Mouse (Mus musculus) large intestine, adult 2 months (tissue): ENCODE results near the gene Pde4d. TPM values are rescaled to one million over a fixed set of nuclear protein-coding genes. Genes with fewer than 3 reads are reported as not detected.
A peak's percentile ranks its signal among the peaks of the same experiment; 100 is the strongest.

Source experiments
- DNase-seq: peaks from one replicate; pipeline ENCODE4 v3.0.0-alpha.2; 2012; ENCODE audit warnings: low read depth, low spot score
- WGBS: fragments of 180-500 bp; shearing (Covaris S2); methylation state at CpG from one replicate; pipeline ENCODE4 v1.1.7; 2018; 5-methylcytosine and 5-hydroxymethylcytosine counted together
- polyA plus RNA-seq: library from polyadenylated mRNA; depleted of rRNA; stranded (reverse); fragments of >200 nt; gene quantifications from 2 replicates; pipeline ENCODE4 v1.2.3, GENCODE M21; 2012

The Pde4d gene
- polyA plus RNA-seq, 1 experiment = 7.7 TPM

- DNase-seq = no peak
- WGBS = 93% methylated on average over 1 of the region's 1 CpGs
These were observed 1068.4 kb downstream of the Pde4d start for GRCm38 (mm10) chr13:109518194-109518593.

GRCm38 (mm10) chr13:109519485-109519884 is 1069.7 kb downstream of the Pde4d start:
- DNase-seq = no peak
- WGBS = 28% methylated on average over 3 of the region's 3 CpGs

DNA sequence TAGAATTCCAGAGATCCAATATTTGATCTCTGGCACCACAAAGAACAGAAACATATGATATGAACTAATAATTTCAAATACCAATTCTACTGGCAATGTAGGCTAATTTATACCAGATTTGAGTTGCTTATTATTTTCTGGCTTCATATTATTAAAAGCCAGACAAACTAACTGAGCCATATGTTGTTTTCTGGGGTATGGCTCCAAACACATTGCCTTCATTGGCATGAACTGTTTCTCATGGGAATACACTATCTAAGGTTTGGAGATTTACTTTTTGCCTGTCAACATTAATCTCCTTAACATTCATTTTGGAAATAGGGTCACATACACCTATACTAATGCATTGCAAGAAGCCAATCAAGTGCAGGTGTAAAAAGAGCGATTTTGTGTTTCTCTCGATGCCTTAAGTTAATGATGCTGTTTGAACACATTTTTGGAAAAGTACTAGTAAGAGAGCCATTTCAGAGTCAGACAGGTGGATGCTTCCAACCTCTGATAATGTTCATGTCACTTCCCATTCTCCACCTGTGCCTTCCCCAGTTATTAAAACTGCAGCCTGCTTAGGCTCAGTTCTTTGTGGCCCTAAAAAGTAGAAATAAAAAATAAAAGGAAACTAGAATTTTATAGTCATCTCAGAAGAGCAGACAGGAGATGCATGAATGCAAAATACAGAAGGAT is 1070.4 kb downstream of the Pde4d start:
- 87% methylated on average over 2 of the region's 2 CpGs for WGBS
- no peak for DNase-seq

GRCm38 (mm10) chr13:109533838-109534523 is 1084.2 kb downstream of the Pde4d start:
- no peak for DNase-seq
- WGBS = 91% methylated on average over 3 of the region's 3 CpGs

GRCm38 (mm10) chr13:109534709-109535284 is 1085.0 kb downstream of the Pde4d start:
- no peak for DNase-seq
- WGBS = 79% methylated on average over 5 of the region's 5 CpGs

- no peak for DNase-seq
- 51% methylated on average over 4 of the region's 4 CpGs for WGBS
These were observed 1086.9 kb downstream of the Pde4d start for GRCm38 (mm10) chr13:109536636-109537035.

DNA sequence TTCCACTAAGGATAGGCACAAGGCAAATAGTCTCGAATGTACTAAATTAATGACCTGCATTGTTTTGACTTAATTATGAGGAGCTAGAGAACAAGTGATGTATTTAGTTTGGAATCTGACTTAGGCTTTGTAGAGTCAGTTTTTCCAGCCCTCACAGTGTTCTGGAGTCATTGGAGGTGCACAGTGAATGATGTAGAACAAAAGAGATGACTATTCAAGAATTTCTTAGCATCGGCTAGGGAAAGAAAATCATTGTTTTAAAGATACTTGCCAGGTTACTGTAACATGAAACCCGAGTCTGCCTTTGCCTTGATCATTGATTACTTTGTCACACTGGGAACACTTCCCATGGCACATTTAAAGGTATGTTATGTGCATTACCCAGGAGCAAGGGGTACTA is 1089.6 kb downstream of the Pde4d start:
- WGBS = 81% methylated on average over 3 of the region's 3 CpGs

DNA sequence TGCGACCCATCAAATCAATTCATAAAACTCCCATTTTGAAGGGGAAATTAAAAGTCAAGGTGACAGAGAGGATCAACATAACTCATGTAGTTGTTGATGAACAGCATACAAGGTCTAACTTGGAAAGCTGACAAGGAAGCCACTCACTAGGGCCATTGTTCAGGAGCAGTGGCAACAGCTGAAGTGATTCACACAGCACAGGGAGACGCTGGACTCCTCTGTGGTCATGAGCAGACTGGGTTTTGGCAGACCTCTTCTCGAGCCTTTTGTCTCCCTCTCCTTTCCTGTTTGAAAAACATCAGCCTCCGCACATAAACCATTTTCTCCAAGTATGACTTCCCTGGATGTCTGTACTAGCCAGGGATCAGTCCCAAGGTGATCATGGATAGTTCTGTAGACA is 1094.9 kb downstream of the Pde4d start:
- 66% methylated on average over 4 of the region's 4 CpGs for WGBS

More for the DNA sequence above, 1089.6 kb downstream of the Pde4d start:
- no peak for DNase-seq

GRCm38 (mm10) chr13:109546337-109546736 is 1096.6 kb downstream of the Pde4d start:
- 32% methylated on average over 18 of the region's 18 CpGs for WGBS
- no peak for DNase-seq

More for the DNA sequence above, 1094.9 kb downstream of the Pde4d start:
- no peak for DNase-seq

- 54% methylated on average over 10 of the region's 10 CpGs for WGBS
- DNase-seq = no peak
These were observed 1097.3 kb downstream of the Pde4d start for GRCm38 (mm10) chr13:109547006-109547587.

GRCm38 (mm10) chr13:109547700-109548099 is 1098.0 kb downstream of the Pde4d start:
- peak; percentile 90 for DNase-seq
- WGBS = 10% methylated on average over 6 of the region's 6 CpGs

GRCm38 (mm10) chr13:109548263-109548662 is 1098.5 kb downstream of the Pde4d start:
- 66% methylated on average over 5 of the region's 5 CpGs for WGBS
- DNase-seq = no peak

- WGBS = 87% methylated on average over 11 of the region's 11 CpGs
- no peak for DNase-seq
These were observed 1099.2 kb downstream of the Pde4d start for GRCm38 (mm10) chr13:109548771-109549555.

DNA sequence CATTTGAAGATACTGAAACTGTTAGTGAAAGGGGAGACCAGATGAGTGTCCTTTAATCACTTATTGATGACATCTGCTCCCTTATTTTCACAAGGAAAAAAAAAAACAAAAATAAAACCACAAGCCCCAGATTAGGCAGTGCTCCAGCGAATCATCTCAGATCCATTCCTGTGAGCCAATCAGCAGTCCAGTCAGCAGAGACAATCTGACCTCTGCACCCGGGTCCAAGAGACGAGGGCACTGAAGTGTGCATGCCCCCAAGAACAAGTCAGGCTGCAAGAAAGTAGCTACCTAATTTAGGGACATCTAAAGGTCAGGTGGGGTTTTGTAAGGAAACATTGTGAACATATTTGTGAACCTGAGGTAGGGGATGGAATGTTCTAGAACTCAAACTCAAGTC is 1102.1 kb downstream of the Pde4d start:
- DNase-seq = no peak
- 79% methylated on average over 3 of the region's 3 CpGs for WGBS

DNA sequence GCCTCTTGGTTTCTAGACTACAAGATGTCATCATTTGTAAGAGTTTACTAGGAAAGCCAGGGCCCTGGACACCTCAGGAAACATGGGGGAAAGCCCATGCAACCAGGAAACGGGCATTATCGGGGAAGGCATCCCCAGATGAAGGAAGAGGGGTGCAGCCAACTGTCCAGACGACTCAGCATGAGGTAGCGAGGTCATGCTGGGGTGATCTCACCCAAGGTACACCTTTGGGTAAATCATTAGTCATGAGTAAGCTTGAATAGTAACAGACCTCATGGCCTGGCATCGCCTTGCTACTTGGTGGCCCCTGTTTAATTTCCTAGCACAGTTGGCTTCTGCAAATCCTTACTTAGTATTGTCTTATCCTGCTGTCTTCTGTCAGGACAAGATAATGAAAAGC is 1105.8 kb downstream of the Pde4d start:
- DNase-seq = no peak
- 65% methylated on average over 5 of the region's 5 CpGs for WGBS

GRCm38 (mm10) chr13:109556853-109557252 is 1107.1 kb downstream of the Pde4d start:
- 96% methylated on average over 4 of the region's 4 CpGs for WGBS
- DNase-seq = no peak

- 73% methylated on average over 12 of the region's 12 CpGs for WGBS
- DNase-seq = no peak
These were observed 1108.9 kb downstream of the Pde4d start for GRCm38 (mm10) chr13:109558341-109559257.

DNA sequence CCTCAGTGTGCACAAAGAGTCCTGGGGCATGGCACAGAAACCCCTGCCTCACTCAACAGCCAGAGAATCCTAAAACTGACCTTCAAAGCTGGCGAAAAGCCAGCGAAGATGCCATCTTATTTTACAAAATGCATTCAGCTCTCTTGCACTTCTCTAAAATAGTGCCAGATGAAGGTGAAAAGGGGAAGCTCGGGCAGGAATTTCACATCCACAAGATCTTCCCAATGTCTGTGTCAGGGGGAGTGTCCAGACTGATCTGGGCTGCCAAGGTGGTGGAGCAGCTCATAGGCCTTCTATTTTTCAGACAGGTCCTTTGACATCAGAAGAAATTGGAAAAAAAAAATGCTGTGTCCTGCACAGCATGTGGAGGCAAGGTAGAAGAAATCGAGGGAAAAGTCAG is 1110.5 kb downstream of the Pde4d start:
- 85% methylated on average over 4 of the region's 4 CpGs for WGBS
- DNase-seq = no peak
